Mouse (Mus musculus) left cerebral cortex, postnatal 25 days (tissue): ENCODE measurements around the gene Nme4. TPM values are rescaled to one million over a fixed set of nuclear protein-coding genes. Genes with fewer than 3 reads are reported as not detected.

ENCODE experiments used
- DNase-seq, 2 experiments: peaks; one replicate each; pipeline ENCODE4 v3.0.0; 2022; ENCODE audit warnings: low spot score in 2 of 2, mixed read lengths in 1 of 2
- intact Hi-C: fragments of 180-260 bp; cut with DNase I; formaldehyde crosslinking; loops from one replicate; pipeline ENCODE4 v1.15.1; 2025
- total RNA-seq, 2 experiments: library from RNA; stranded (reverse); gene quantifications; 2 replicates each; pipeline ENCODE4 v1.2.3; 2021

The Nme4 gene
- total RNA-seq, result 1 to 10 TPM; 3.3 to 3.7 TPM

DNA sequence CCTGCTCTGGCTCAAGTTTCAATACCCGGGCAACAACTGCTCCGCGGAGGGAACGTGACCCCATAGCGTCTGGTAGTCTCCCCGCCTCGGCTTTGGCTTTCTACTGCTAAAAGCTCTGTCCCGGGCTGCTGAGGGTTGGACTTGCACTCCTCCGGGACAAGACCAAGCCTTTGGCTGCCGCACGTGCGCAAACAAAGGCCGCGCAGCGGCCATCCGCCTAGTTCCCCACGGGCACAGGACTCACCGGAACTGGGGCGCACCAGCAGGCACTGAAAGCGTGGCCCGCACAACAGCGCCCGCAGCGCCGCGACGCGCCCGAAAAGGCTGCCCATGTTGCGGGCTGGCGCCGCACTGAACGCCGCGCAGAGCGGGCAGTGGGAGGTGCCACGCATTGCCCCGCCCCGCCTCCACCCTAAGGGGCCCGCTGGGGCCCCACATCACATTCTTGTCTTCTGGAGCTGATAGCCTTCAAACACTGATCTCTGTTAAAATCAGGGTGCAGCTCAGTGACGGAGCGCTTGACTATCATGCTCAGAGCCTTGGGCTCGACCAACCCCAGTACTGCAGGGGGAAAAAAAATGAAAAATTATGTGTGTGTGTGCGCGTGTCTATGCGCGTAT is at the start of gene Nme4:
TSS of gene Nme4 (minus strand) at position 482 of the 620 bp plus-strand sequence.
- intact Hi-C loops, result loop anchor here (10.0 kb wide), 1 partner anchor 200 kb away; no protein-coding TSS in a partner anchor
- DNase-seq, result peak; percentile 74

DNA sequence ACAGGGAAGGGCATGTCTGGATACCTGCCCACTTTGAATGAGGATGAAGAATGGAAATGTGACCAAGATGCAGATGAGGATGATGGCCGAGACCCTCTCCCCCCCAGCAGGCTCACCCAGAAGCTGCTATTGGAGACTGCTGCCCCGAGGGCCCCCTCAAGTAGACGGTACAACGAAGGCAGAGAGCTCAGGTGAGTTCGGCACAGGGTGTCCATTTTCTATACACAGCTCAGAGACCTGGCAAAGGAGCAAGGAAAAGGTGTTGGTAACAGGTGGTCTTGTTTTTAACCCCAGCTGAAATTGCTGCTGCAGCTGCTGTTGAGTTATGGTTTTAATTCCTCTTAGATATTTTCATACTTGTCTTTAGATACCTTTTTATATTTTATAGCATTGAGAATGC is 48.0 kb upstream of the Nme4 start:
- DNase-seq, result no peak
- intact Hi-C loops, result no loop called here

DNA sequence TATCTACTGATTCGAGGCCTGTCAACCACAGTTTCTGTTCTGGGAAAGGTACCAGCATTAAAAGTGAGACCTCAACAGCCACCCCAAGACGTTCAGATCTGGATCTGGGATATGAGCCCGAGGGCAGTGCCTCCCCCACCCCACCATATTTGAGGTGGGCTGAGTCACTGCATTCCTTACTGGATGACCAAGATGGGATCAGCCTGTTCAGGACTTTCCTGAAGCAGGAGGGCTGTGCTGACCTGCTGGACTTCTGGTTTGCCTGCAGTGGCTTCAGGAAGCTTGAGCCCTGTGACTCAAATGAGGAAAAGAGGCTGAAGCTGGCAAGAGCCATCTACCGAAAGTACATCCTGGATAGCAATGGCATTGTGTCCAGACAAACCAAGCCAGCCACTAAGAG is 47.4 kb upstream of the Nme4 start:
- intact Hi-C loops, result no loop called here
- no peak for DNase-seq

DNA sequence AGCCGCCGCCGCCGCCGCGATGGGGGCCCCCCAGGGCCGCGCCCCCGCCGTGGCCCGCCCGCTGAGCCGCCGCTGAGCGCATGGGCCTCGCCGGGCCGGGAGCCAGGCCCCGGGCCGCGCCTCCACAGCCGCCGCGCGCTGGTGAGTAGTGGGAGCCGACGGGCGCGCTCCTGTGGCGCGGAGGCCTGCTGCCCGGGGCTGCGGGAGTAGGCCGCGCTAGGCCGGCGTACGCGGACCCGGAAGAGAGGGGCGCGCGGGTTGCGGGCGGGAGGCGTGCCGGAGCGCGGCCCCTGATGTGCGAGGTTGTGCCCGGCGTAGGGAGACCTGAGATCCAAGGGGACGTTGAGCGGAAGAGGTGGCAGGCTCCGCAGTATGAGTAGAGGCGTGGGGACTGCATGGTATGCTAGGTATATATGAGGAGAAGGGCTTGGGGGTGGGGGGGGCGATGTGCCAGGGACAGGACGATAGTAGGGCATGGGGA is 43.5 kb upstream of the Nme4 start:
- peak; percentile 51 to 57 for DNase-seq
- intact Hi-C loops, result loop anchor here (5.0 kb wide), 1 partner anchor 103 kb away; the partner anchor contains the start of gene Fam234a

DNA sequence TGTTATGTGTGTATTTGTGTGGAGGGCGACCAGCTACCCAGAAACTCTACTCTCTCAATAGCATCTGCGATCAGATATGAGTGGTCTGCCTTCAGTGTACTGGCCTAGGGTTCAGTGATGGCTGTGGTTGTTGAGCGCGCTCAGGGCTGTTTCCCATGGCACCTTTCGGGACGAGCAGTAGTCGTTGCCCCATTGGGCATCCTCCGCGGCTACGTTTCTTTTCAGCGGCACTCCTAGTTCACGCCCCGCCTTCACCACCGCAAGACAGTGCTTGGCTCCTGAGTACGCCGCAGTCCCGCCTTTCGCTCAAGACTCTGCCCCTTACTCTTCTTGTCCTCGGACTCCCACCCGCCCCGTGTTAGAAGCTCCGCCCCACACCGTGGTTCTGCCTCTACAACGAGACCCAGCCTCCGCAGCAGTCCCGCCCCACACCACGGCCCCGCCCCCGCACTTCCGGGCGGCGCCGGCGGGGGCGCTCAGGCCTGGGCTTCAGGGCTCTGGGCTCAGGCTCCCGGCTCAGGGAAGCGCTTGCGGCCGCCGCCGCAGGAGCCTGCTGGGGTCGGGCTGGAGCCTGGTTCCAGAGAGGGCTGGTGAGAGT is 42.9 kb upstream of the Nme4 start, which contains the start of gene Axin1:
TSS of gene Axin1 (plus strand) at position 450 of the 598 bp plus-strand sequence.
- DNase-seq, result peak; percentile 90 to 97
- intact Hi-C loops, result loop anchor here (5.0 kb wide), 1 partner anchor 104 kb away; the partner anchor contains the start of gene Fam234a

DNA sequence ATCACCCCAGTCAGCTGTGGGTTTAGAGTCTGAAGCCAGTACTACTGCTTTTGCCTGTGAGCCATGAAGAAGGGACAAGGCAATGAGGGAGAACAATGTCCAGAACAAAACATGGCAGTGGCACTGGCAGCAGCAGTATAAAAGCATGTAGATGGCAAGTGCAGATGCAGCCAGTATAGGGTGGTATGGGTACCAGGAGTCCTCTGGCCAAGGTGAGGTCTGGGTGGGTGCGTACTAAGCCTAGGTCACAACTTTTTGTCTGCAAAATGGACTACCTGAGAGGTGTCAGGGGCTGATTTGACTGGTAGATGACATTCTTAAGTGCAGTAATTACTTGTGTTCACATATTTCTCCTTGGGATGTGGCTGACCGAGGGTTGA is 42.3 kb upstream of the Nme4 start:
- intact Hi-C loops, result loop anchor here (5.0 kb wide), 1 partner anchor 105 kb away; the partner anchor contains the start of gene Fam234a

DNA sequence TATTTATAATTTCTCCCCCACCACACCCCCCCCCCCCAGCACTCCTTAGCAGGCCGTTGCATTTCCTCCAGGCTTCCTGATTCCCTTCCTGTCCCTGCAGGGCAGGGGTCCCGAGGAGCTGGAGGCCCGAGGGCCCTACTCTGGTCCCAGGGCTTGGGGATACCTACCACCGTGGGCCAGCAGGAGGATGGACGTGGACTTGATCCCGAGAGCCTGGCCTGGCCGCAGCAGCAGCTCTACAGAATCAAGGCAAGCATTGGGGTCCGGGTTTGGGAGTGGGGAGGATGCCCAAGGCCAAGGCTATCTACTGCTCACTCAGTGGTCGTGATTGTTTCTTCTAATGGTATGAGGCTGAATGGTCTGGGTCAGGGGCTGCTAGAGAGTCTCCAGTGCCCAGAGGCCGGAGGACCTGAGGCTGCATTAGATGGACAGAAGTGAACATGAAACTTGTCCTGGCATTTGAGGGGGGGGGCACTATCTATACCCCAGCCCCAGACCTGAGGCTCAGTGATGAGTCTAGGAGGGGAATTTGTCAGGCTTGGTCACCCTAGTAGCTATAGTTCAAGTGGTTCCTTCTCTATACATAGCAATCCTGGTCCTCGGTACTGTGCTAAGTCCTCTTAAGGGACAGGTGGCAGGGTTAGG is 41.8 kb upstream of the Nme4 start:
- no peak for DNase-seq
- intact Hi-C loops, result loop anchor here (5.0 kb wide), 1 partner anchor 105 kb away; the partner anchor contains the start of gene Fam234a

More for the DNA sequence above, 42.3 kb upstream of the Nme4 start:
- DNase-seq, result no peak

DNA sequence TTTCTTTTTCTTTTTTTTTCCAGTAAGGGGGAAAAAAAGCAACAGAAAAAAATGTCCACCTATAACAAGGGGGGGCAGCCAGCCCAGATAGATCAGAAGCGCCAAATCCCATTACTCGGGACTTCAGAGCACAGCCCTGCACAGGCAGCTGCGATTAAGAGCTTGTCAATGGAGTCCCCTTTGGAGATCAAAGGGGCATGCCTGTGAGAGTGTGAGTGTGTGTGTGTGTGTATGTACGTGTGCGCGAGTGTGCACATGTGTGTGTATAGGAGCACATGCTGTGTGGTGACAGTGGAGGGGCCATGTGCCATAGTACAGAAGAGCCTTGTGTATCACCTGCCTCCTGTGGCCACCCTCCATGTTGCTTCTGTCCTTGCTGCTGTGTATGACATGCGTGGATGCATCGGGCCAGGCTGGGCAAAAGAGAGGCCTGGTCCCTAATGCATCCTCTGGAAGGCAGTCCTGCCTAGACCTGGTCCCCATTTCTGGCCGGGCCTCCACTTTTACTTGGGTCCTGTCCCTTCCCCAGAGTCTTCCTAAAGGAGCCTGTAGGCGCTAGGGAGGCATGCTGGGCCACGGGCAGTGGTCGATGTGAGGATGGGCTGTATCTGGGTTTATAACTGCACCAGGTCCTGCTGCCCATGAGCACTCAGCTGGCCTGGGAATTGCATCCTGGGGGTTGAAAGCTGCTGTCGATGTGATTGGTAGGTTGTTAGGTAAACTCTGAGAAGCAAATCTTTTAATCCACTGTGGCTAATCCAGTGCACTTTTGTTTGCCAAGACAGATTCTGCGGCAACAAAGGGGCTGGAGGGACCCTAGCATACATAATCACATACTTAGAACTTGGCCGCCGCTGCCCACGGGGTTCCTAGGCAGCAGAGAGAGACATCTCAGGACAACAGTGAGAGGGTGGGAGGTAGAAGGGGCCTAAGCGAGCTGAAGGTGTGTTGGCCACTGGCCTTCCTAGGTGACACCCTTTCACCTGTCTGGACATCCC is 36.8 kb upstream of the Nme4 start:
- intact Hi-C loops, result no loop called here
- DNase-seq, result no peak

DNA sequence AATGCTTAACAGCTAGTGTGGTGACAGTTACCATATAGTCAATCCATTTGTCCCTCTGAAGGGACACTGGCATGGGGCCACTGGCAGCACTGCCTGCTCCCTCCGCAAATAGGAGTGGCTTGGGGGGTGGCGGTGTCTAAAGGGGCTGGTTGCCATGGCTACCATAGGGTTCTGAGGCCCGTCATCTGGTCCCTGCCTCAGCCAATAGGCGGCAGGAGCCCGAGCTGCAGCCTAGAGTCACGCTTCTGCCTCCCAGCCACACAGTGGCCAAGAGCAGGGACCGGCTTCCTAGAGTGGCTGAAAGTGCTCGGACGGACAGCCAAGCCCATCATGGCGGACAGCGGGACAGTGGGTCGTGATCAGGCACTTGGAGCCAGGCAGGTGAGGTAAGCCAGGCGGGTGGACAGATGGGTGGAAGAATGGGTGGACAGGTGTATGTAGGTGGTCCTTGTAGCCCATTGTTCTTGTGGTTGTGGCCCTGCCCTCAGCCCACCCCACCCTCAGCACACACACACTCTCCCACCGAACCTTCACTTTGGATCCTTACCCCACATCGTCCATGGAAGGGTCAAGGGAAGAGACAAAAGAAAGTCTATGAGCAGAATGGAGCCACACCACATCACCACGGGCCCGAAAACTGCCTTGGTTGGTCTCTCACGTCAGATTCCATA is 35.8 kb upstream of the Nme4 start:
- intact Hi-C loops, result no loop called here
- no peak for DNase-seq

DNA sequence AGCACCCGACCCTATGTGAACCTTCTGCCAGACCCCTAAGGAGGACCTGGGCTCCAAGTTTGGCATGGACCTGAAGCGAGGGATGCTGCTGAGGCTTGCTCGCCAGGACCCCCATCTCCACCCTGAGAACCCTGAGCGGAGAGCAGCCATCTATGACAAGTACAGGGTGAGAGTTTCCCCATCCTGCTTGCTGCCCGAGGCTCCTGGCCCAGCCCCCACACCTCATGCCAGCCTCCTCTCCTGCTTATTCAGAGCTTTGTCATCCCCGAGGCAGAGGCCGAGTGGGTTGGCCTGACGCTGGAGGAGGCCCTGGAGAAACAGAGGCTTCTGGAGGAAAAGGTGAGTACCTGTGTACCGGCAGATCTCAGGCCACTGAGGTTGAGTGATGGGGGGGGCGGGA is 29.8 kb upstream of the Nme4 start:
- DNase-seq, result no peak
- intact Hi-C loops, result no loop called here

DNA sequence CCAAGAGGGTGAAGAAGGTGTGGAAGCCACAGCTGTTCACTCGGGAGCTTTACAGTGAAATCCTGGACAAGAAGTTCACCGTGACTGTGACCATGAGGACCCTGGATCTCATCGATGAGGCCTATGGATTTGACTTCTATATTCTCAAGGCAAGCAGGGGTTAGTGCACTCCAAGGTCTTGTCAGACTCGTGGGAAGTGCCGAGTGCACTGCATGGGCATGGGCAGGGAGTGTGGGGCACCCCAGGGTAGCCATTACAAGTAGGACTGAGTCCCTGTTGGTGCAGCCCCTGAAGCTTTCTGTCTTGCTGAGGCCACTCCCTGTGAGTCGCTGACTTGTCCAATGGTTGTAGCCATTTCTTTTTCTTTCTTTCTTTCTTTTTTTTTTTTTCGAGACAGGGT is 29.2 kb upstream of the Nme4 start:
- intact Hi-C loops, result no loop called here
- DNase-seq, result no peak

DNA sequence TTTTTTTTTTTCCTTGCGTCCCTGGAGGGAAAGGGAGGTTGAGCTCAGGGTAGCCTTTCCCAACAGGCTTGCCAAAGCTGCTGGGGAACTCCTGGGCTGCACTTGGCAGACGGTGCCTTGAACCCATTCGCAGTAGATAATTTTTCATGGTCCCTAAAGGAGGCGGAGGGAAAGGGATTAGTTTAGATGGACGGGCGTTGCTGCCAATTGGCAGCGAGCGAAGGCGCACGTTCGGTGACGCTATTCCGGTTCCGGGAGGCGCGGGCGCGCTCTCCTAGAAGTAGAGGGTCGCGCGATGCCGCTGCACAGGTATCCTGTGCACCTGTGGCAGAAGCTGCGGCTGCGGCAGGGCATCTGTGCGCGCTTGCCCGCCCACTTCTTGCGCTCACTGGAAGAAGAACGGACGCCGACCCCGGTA is 27.9 kb upstream of the Nme4 start, which contains the start of gene Mrpl28:
TSS of gene Mrpl28 (plus strand) at position 234 of the 418 bp plus-strand sequence.
- intact Hi-C loops, result no loop called here
- peak; percentile 89 to 96 for DNase-seq

DNA sequence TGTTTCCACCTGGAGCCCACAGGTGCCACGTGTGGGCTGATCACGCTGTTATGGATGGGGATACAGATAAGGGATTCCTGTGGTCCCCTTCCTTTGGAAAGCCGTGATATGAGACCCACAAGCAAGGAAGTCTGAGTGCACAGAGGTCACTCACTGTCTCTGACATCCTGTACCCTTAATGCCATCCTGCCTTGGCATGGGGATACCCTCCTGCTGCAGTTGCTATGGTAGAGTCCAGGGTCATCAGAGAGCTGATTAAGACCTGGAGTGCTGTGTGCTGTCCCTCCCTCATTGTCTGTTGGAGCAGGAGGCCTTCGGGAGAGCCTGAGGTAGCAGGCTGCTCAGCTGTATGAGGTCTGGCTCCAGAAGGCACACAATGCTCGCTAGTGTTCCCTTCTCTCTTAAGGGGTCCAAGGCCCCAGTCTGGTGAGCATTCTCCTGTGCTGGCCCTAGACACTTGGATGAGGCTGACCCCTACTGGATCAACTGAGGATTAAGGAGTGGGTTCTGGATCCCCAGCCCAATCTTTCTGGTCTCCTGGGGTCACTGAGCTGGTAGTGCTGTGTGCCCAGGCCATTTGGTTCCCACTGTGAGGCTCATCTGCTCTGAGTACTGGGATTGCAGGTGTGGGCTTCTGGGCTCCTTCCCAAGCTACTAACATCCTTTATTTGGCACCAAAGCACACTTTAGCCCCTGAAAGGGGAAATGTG is 27.2 kb upstream of the Nme4 start:
- no peak for DNase-seq
- intact Hi-C loops, result no loop called here

DNA sequence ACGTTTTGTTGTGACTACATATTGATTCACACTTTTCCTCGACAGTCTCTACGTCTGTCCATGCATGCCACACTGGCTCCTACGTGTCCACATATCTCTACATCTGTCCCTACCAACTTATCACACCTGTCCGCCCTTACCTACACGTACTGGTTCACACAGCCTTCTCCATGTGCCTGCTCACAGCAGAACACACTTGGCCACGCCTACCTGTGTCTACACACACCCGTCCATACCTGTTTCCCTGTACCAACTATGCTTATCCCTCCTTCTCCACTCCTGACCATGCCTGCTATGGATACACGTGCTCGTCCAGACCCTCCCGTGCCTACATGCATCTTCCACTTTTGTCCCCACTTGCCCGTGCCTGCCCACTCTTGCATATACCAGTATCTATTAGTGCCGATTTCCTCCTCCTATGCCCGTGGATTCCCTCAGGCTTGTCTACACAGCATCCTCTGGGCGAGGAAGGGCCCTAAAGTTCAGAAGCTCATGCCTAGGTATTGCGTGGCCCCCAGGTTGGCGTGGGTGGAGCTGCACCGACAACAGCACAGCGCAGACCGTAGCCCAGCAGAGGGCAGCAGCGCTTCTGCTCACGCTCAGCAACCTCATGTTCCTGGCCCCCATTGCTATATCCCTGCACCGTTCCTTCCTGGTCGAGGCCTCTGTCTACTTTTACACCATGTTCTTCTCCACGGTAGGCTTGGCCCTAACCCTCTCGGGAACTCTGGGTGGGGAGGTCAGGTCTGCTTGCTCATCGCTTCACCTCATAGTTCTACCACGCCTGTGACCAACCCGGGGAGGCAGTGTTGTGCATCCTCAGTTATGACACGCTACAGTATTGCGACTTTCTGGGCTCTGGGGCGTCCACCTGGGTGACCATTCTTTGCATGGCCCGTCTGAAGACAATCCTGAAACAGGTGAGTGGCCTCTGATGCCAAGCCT is 24.6 kb upstream of the Nme4 start:
- intact Hi-C loops, result no loop called here
- peak; percentile 53 to 61 for DNase-seq

DNA sequence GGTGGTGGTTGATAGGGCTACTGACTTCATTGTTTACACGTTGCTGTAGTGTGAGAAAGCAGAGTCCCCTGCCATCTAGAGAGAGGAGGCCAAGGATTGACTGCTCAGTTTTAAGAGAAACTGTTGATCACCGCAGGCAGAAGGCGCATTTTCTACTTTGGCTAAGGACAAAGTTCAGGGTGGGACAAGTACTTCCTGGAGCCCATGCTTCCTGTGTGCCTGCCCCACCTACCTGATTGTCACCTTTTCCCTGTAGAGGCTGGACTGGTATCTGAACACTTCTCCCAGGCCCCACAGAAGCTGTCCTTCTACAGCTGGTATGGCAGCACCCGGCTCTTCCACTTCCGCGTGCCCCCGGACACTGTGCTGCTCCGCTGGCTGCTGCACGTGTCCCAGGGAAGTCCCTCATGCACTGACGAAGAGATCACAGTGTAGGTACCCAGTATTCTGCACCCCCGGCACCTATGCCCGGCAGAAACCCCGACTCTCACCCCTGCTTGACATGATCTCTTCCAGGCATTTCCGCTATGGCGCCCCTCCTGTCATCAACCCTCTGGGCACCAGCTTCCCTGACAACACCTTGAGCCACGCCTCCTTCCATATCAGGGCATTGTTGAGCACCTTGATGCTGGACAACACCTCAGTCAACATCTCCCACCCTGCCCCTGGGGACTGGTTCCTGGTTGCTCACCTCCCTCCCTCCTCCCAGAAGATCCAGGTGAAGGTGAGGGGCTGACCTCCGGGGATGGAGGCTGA is 21.3 kb upstream of the Nme4 start:
- intact Hi-C loops, result no loop called here
- no peak for DNase-seq

DNA sequence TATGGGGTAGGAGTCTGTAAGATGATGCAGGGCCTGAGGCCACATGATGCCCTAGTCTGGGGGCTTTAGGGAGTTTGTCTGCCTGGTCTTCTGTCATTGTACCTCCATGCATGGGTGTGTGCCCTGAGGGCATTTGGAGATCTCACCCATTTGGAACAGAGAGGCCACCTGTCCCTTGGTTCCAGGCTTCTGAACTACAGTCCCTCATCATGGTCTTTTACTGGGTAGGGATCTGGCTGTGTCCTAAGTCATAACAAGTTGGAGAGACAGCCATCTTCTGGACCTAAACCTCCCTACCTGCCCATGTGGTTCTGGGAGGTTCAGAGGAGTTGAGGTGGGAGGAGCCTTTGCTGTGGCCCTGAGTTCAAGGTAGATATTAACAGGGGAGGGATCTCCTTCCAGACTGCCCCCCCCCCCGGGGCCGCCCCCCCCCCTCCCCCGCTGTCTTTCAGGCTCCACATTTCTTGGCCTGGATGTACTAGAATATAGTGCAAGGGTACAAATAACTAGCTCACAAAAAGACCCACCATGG is 20.6 kb upstream of the Nme4 start:
- no peak for DNase-seq
- intact Hi-C loops, result no loop called here
